Mouse (Mus musculus) midbrain, embryonic 16.5 days (tissue): ENCODE data around the gene Fubp1. TPM values are rescaled to one million over a fixed set of nuclear protein-coding genes. Genes with fewer than 3 reads are reported as not detected.

ENCODE experiments used
- ATAC-seq: fragments of 200-750 bp; cut with Nextera tagmentation; 2 replicates; pipeline ENCODE4 v1.8.0; 2017; ENCODE audit warnings: moderate TSS enrichment
- H3K27ac ChIP-seq: fragments of 300-500 bp; sonication (generic); 2 replicates; pipeline ENCODE4 v1.5.1; 2014; ENCODE audit warnings: mild to moderate bottlenecking, low read length, mixed read lengths
- H3K27me3 ChIP-seq: fragments of 300-500 bp; sonication (generic); 2 replicates; pipeline ENCODE4 v1.6.1; 2014; ENCODE audit warnings: low read depth, low read length, mixed read lengths; ENCODE audit not compliant: control insufficient read depth, insufficient read depth
- H3K36me3 ChIP-seq: fragments of 300-500 bp; sonication (generic); 2 replicates; pipeline ENCODE4 v1.6.1; 2014; ENCODE audit warnings: mild to moderate bottlenecking, low read length, moderate library complexity, mixed read lengths; ENCODE audit not compliant: control insufficient read depth, insufficient read depth
- H3K4me1 ChIP-seq: fragments of 300-500 bp; sonication (generic); 2 replicates; pipeline ENCODE4 v1.6.1; 2014; ENCODE audit warnings: mild to moderate bottlenecking, low read length, mixed read lengths; ENCODE audit not compliant: control insufficient read depth, insufficient read depth
- H3K4me2 ChIP-seq: fragments of 300-500 bp; sonication (generic); 2 replicates; pipeline ENCODE4 v1.6.1; 2014; ENCODE audit warnings: mild to moderate bottlenecking, low read length, mixed read lengths
- H3K4me3 ChIP-seq: fragments of 300-500 bp; sonication (generic); 2 replicates; pipeline ENCODE4 v1.5.1; 2014; ENCODE audit warnings: low read depth, mild to moderate bottlenecking, low read length, moderate library complexity, mixed read lengths
- H3K9ac ChIP-seq: fragments of 300-500 bp; sonication (generic); 2 replicates; pipeline ENCODE4 v1.6.1; 2014; ENCODE audit warnings: low read depth, low read length, mixed read lengths
- H3K9me3 ChIP-seq: fragments of 300-500 bp; sonication (generic); replicated peaks from 2 replicates; pipeline ENCODE4 v1.6.1; 2014; ENCODE audit warnings: mild to moderate bottlenecking, low read length, mixed read lengths; ENCODE audit not compliant: control insufficient read depth, poor library complexity, severe bottlenecking
- WGBS: fragments of 180-500 bp; shearing (Covaris S2); extraction: QIAGEN DNeasy Blood & Tissue Kit; methylation state at CpG from one replicate; pipeline ENCODE4 v1.1.7; 2014; 5-methylcytosine and 5-hydroxymethylcytosine counted together
- polyA plus RNA-seq: library from polyadenylated mRNA; unstranded; fragments of >200 nt; fragmentation: Nextera tagmentation; extraction: Ambion mirVana; gene quantifications from 2 replicates; pipeline ENCODE4 v1.2.1, GENCODE M21; 2015

Gene Fubp1
- polyA plus RNA-seq, 1 experiment from 2014 or later = 191 TPM

DNA sequence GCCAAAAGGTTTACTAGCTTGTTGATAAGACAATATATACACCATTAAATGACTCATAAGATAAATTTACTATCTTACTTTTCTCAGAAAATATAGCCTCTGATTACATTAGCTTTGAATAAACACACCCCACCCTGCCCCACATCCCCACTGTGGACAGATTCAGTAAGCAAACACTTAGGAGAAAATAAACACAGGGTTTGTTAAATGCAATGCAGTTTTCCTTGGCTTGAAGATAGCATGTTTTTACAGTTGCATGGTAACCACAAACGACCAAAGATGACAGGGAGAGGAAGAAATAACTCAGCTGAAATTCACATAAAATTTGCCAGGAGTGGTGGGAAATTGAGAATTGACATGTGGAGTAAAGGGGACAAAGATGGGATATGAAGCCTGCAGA is 39.8 kb upstream of the Fubp1 start:
- no peak overlapping the region for H3K4me2 ChIP-seq
- ATAC-seq = no peak
- no peak overlapping the region for H3K4me3 ChIP-seq
- no peak overlapping the region for H3K27ac ChIP-seq
- H3K36me3 ChIP-seq = no peaks in the 10 kb centered on the region
- H3K9me3 ChIP-seq = no peaks in the 10 kb centered on the region
- 52% methylated on average over 1 of the region's 1 CpGs for WGBS
- no peaks in the 10 kb centered on the region for H3K27me3 ChIP-seq
- no peak overlapping the region for H3K9ac ChIP-seq
- peaks cover 9% of the 10 kb centered on the region; the same call in 1 of the 2 replicates for H3K4me1 ChIP-seq

- no peak for ATAC-seq
- Histone ChIP-seq H3K27ac (no peak overlapping the region), H3K4me1 (peaks cover 9% of the 10 kb centered on the region; the same call in 1 of the 2 replicates), H3K27me3 (no peaks in the 10 kb centered on the region), H3K9ac (no peak overlapping the region), H3K36me3 (no peaks in the 10 kb centered on the region), H3K4me2 (no peak overlapping the region), H3K9me3 (no peaks in the 10 kb centered on the region), H3K4me3 (no peak overlapping the region)
- WGBS = 81% methylated on average over 2 of the region's 2 CpGs
Measured at GRCm38 (mm10) chr3:152171236-152171635, 39.0 kb upstream of the Fubp1 start.

DNA sequence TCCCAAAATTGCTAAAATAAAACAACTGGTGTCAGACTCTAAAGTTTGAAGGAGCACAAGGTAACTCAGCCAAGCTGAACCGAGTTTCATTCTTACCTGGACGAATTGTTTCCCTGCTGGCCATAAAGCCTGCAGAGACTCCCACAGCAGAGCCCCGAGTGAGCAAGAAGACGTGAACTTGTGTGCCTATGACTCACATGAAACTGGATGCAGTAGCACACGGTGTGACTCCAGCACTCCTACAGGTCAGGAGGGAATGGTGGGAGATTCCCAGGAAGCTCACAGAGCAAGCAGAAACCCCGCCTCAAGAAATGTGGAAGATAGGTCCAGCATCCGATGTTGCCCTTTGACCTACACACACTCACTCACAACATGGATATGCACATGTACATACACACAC is 38.4 kb upstream of the Fubp1 start:
- Histone ChIP-seq H3K9me3 (no peaks in the 10 kb centered on the region), H3K4me3 (no peak overlapping the region), H3K36me3 (no peaks in the 10 kb centered on the region), H3K9ac (no peak overlapping the region), H3K27ac (no peak overlapping the region), H3K4me2 (no peak overlapping the region), H3K27me3 (no peaks in the 10 kb centered on the region), H3K4me1 (peaks cover 4% of the 10 kb centered on the region; the same call in 1 of the 2 replicates)
- no peak for ATAC-seq
- 78% methylated on average over 7 of the region's 7 CpGs for WGBS

DNA sequence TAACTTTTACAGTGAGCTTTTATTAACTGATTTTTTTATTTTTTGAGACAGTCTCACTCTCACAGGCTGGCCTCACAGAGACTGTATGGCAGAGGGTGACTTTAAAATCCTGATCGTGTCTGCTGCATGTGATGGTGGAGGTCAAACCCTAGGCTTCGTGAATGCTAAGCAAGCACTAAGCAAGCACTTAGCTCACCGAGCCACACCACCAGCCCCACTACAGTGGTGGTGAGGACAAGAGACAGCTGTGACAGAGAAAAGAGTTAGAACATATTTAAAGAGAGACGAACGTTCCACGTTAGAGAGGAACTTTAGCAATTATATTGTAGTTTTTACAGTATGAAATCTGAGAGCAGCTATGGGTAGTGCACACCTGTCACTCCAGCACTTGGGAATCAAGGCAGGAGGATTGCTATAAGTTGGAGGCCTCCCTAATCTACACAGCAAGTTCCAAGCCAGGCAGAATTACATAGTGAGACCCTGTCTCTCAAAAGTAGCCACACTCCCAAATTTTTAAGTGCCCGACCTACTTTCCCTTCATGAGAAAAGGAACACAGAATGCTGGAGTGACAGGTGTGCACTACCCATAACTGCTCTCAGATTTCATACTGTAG is 37.8 kb upstream of the Fubp1 start:
- Histone ChIP-seq H3K4me1 (no peaks in the 10 kb centered on the region), H3K9me3 (no peaks in the 10 kb centered on the region), H3K4me3 (no peak overlapping the region), H3K27ac (no peak overlapping the region), H3K9ac (no peak overlapping the region), H3K4me2 (no peak overlapping the region), H3K27me3 (no peaks in the 10 kb centered on the region), H3K36me3 (no peaks in the 10 kb centered on the region)
- WGBS = 91% methylated on average over 7 of the region's 7 CpGs
- no peak for ATAC-seq

- H3K9ac ChIP-seq = no peak overlapping the region
- no peaks in the 10 kb centered on the region for H3K9me3 ChIP-seq
- no peak for ATAC-seq
- 90% methylated on average over 4 of the region's 4 CpGs for WGBS
- H3K4me1 ChIP-seq = no peaks in the 10 kb centered on the region
- no peak overlapping the region for H3K27ac ChIP-seq
- no peak overlapping the region for H3K4me3 ChIP-seq
- no peaks in the 10 kb centered on the region for H3K27me3 ChIP-seq
- H3K36me3 ChIP-seq = no peaks in the 10 kb centered on the region
- no peak overlapping the region for H3K4me2 ChIP-seq
Measured at GRCm38 (mm10) chr3:152178816-152179215, 31.4 kb upstream of the Fubp1 start.

- no peak overlapping the region for H3K9ac ChIP-seq
- no peak overlapping the region for H3K4me2 ChIP-seq
- no peaks in the 10 kb centered on the region for H3K4me1 ChIP-seq
- 69% methylated on average over 1 of the region's 1 CpGs for WGBS
- H3K36me3 ChIP-seq = no peaks in the 10 kb centered on the region; the same call in 1 of the 2 replicates
- H3K4me3 ChIP-seq = no peak overlapping the region
- H3K9me3 ChIP-seq = no peaks in the 10 kb centered on the region
- ATAC-seq = no peak
- no peak overlapping the region for H3K27ac ChIP-seq
- no peaks in the 10 kb centered on the region for H3K27me3 ChIP-seq
Measured at GRCm38 (mm10) chr3:152179285-152179684, 30.9 kb upstream of the Fubp1 start.

GRCm38 (mm10) chr3:152180624-152181023 is 29.6 kb upstream of the Fubp1 start:
- no peaks in the 10 kb centered on the region for H3K4me1 ChIP-seq
- no peaks in the 10 kb centered on the region for H3K27me3 ChIP-seq
- ATAC-seq = no peak
- H3K4me3 ChIP-seq = no peak overlapping the region
- peaks cover 10% of the 10 kb centered on the region for H3K36me3 ChIP-seq
- H3K4me2 ChIP-seq = no peak overlapping the region
- H3K27ac ChIP-seq = no peak overlapping the region
- H3K9me3 ChIP-seq = no peaks in the 10 kb centered on the region
- no peak overlapping the region for H3K9ac ChIP-seq
- 96% methylated on average over 4 of the region's 4 CpGs for WGBS

GRCm38 (mm10) chr3:152183522-152183921 is 26.7 kb upstream of the Fubp1 start:
- no peak overlapping the region for H3K27ac ChIP-seq
- no peak for ATAC-seq
- H3K4me3 ChIP-seq = no peak overlapping the region
- H3K9me3 ChIP-seq = no peaks in the 10 kb centered on the region
- H3K27me3 ChIP-seq = no peaks in the 10 kb centered on the region
- H3K4me1 ChIP-seq = no peaks in the 10 kb centered on the region
- H3K9ac ChIP-seq = no peak overlapping the region
- peaks cover 12% of the 10 kb centered on the region for H3K36me3 ChIP-seq
- H3K4me2 ChIP-seq = no peak overlapping the region
- WGBS = 42% methylated on average over 9 of the region's 9 CpGs

DNA sequence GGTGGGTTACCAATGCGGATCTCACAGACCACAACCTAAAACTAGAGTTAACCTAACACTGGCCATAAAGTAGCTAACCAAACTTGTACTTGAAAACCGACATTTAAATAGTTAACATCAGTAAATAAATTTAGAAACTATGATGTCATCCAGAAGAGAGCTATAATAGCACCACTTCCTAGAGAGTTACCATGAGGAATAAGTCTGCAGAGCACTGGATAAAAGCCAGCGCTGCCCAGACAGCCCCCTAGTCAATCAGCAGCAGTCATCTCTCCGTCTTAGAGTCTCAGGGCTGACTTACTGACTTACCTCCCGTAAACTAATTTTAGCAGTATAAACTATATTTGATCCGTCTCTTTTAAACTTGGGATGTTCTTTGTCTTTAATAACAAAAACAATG is 24.1 kb upstream of the Fubp1 start:
- H3K9ac ChIP-seq = no peak overlapping the region
- no peaks in the 10 kb centered on the region for H3K9me3 ChIP-seq
- no peaks in the 10 kb centered on the region for H3K27me3 ChIP-seq
- peaks cover 7% of the 10 kb centered on the region; the same call in 1 of the 2 replicates for H3K4me1 ChIP-seq
- WGBS = 93% methylated on average over 6 of the region's 6 CpGs
- no peak overlapping the region for H3K4me2 ChIP-seq
- H3K36me3 ChIP-seq = peaks cover 12% of the 10 kb centered on the region
- ATAC-seq = no peak
- no peak overlapping the region for H3K4me3 ChIP-seq
- no peak overlapping the region for H3K27ac ChIP-seq
